Mouse (Mus musculus) thymus, postnatal 25 days (tissue): ENCODE measurements at regions not wholly inside any gene's neighbourhood (a gene's known extent, or its start where the extent isn't known, plus 50 kb on each side); places are given as distances from the start of the nearest gene placed in this dataset.

Experiments used
- DNase-seq: peaks from one replicate; pipeline ENCODE4 v3.0.0; 2022

DNA sequence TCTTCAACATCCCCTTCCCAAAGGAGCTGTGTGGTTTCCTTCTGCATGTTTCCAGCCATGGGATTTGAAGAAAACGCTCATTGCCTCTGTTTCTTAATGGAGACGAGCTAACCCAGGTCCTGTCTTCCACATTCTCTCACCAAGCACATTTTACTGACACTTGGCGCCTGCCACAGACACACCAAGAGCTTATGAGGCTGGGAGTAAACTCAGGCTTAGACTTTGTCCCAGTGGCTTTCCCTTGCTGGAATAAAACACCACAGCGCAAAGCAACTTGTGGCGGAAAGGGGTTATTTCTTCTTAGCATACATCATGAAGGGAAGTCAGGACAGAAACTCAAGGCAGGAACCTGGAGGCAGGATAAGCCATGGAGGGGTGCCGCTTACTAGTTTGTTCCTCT, 184.5 kb upstream of the Hes1 start:
- no peak for DNase-seq

- no peak for DNase-seq
Observed at GRCm38 (mm10) chr16:29881497-29881896, 182.7 kb upstream of the Hes1 start.

- no peak for DNase-seq
Observed at GRCm38 (mm10) chr16:29882226-29882972, 181.8 kb upstream of the Hes1 start.

DNA sequence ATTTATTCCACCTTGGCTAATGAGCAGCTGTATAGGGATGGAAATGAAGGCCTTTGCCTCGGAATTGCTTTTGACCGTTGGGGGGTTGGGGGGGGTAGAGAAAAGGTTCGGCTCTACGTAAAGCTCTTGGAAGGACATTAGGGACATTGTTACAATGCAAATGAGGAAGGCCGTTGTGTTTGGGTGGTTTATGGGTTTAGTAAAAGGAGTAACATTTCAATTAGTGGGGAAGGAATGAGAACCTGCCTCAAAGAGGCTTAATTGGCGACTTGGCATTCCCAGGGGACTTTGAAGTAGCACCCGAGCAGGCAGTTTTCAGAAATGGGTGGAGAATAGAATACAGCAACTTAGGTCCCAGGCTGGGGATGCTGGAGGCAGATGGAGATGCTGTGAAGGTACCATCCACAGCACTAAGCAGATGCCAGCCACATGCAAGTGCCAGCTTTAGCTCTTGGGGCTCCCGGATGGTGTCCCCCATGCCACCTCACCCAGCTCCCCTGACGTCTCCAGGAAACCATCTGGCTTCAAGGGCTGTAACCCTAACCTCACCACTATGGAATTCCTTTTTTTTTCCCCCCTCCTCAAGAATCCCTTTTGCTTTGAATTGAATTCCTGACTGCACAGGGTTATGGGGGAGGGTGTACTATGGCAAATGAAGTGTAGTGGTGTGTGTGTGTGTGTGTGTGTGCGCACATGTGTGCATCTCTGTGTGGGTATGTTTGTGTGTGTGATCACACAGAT, 180.8 kb upstream of the Hes1 start:
- DNase-seq = no peak

GRCm38 (mm10) chr16:29884899-29885298, 179.3 kb upstream of the Hes1 start:
- DNase-seq = no peak

- DNase-seq = no peak
Observed at GRCm38 (mm10) chr16:29886755-29887154, 177.4 kb upstream of the Hes1 start.

DNA sequence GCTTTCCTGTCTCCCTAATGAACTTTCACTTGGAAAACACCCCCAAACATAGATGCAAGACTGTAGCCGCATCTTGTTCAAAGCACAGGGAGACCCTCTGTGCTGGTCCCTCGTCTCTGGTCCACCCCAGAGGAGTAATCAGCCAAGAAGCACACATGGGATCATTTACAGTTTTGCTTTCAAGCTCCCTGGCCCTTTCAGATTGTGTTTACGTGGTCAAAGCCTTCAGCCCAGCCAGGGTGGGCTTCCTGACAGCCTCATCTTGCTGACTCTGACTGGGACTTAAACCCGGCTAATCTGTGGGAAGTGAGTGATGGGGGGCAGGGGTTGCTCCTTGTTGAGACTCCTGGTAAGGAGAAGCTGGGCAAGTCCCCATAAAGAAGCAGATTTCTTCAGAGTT, 174.8 kb upstream of the Hes1 start:
- DNase-seq = no peak

DNA sequence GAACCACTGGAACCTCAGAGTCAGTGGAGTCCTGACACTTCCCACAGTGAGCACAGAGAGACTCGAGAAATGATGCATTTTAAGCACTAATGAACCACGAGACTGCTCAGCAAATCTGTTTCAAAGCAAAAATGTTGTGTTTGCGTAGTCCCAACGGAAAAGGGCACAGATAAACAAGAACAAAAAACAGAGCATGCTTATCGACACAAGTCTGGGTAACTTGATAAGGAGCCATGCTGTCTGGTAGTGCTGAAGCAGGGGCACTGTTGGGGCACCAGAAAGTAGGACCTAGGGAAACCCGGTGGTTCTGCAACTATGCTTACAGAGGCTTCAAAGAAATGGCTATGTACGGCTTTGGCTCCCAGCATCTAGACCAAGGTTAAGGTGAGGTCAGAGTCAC, 172.7 kb upstream of the Hes1 start:
- DNase-seq = no peak

GRCm38 (mm10) chr16:29893871-29894828, 170.0 kb upstream of the Hes1 start:
- DNase-seq = no peak

GRCm38 (mm10) chr16:29896393-29896792, 167.8 kb upstream of the Hes1 start:
- DNase-seq = no peak

DNA sequence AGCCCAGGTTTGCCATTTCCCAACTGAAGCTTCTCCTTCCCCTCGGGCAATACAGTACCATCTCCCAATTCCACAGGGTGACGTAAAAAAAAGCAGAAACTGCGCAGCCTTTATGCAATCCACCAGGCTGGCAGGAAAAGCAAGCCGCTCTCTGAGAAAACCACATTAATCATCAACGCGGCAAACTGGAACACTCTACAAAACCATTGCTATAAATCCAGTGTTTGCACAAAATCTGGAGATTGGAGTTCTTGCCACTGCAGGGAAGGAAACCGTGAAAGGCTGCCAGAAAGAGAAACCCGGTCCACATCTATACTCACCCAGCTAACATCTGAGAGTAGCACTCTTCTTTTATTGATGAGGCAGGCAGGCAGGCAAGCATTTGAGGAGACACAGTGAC, 160.7 kb upstream of the Hes1 start:
- DNase-seq = no peak

- DNase-seq = no peak
Observed at GRCm38 (mm10) chr16:29904183-29904775, 159.9 kb upstream of the Hes1 start.

DNA sequence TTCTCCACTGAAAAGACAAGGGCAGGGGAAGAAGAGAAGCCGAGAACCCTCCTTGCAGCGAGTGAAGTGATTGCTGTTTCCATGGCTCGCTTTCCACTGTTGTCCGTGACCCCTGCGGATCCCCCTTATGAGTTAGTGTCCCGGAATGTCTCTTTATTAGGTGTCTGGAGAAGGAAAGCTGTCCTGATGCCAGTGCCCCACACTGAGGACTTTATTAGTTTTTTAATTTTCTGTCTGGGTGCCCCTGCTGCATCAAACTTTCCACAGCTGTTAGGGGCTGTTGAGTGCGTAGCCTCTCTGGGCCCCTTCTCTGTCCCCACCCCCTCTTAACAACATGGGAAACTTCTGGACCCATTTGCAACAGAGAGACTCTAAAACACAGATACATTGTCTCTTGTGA, 156.9 kb upstream of the Hes1 start:
- DNase-seq = no peak

DNA sequence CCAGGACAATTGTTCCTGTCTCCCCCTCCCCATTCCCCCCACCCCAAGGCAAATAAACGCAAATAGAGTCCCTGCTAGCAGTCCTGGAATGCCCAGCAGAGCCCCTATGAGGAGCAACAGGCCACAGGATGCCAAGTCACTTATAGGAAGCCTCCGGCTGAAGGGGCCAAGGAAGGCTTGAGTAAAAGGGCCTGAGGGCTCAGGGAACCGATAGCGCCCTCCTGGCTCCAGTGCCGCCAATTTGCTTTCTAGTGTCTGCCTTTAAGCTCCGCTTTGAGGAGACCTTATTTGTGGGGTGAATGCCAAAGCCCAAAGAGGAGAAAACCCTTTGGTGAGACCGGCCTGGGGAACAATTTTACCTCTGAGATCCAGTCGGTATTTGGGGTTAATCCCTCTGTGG, 156.2 kb upstream of the Hes1 start:
- DNase-seq = no peak

- DNase-seq = no peak
Observed at GRCm38 (mm10) chr16:29909923-29910465, 154.2 kb upstream of the Hes1 start.

DNA sequence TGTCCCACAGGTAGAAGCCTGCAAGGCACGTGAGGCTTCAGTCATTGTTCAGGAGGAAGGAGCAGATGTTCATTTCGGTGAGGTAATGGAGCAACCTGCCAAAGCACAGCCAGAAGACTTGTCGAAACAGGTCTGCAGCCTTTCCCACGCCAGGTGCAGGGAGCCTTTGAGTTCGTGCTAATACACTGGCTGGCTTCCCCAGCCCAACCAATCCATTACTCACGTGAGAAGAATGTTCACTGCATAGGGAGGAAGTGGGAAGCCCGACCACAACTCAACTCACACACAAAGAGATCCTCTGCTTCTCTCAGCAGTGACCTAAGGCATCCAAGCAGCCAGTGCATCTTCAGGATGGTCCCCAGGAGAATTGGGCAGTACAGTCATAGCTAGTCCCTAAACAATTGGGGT, 153.0 kb upstream of the Hes1 start:
- peak; percentile 5 for DNase-seq

DNA sequence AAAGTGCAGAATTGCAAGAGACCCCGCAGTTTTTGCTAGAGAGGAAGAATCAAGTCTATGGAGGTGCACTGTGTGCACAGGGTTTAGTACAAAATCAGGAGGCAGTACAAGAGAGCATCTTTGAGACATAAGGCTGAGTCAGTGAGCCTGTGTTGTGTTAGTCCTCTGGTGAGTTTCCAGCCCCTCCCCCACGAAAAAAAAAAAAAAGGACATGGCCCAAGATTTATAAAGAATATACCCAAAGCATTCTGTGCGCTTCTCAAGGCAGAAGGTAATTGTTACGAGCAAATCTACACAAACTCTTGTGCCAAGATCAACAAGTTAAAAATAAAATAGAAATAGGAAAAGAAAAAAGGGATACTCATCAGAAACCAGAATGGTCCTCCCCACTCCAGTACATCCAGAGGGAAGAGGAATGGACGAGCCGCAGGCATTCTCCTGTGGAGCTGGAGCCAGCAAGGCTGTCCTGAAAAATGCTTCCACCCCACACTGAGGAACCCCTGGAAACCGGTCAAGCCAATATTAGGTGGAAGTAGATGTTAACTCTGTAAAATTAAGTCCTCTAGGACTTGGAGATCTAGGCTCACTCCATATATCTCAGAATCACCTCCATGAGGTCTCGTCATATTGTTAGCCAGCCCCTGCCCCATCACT, 150.7 kb upstream of the Hes1 start:
- no peak for DNase-seq

DNA sequence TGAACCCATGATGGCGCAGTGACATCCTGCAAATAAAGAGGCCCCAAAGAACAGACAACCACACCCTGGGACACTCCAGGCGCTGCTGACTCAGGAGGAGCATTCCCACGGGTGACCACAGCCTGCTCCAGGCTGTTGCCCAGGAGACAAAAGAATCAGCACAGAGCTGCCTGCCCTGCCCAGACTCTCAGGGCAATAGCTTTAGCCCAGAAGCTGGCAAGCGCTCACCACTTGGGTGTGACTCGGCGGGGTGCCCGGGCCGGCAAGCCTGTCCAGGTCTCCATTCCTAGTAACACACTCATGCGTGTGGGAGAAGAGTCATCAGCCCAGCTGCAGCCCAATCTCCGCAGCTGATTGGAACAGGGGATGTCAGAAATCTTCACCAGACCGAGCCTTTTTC, 148.8 kb upstream of the Hes1 start:
- no peak for DNase-seq

DNA sequence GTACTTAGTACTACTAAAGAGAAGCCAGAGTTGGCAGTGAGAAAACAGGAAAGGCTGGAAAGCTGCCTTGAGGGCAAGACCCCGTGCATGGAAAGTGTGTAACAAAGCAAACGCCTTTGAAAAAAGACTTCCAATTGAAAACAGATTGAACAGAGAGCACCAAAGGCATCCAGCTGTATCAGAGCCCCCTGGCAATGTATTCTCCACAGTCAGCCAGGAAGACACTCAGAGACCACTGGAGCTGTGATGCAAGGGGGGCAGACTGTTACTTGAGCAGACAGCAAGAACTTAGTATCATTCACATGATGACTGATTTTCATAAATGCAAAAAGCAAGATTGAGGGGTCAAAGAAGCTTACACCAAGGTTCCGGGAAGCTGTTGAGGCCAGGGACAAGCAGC, 146.2 kb upstream of the Hes1 start:
- DNase-seq = no peak

DNA sequence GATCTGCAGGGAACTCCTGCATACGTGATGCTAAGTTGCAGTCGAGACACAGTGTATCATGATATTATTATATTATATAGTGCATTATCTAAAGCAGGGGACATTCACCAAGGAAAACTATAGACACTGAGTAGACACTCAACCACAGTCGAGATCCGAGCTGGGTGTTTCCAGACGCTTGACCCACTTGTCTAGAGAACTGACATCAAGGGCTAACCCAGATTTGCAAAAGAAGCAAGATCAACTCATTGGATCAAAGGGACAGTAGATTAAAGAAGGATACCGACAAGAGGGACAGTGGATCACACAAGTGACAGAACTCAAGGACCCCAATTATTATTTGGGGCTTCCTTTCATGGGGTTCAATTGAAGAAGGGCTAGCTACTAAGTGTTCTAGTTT, 145.8 kb upstream of the Hes1 start:
- no peak for DNase-seq

DNA sequence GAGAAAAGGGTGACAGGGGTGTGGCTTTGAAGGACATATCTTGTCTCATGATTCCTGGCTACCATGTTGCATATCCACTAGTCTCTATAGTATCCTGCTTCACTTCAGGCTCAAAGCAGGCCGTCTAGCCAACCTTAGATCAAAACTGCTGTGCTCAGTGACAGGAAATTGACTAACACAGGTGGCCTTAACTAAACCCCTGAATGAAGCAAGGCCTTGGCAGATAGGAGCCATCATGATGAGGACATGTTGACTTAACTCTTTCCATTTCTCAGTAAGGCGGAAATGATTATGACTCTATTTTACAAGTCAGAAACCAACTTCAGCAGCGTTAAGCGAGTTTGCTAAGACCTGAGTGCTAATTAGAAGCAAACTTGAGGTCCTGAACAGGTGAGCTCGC, 143.2 kb upstream of the Hes1 start:
- no peak for DNase-seq

- no peak for DNase-seq
Observed at GRCm38 (mm10) chr16:29921385-29921784, 142.8 kb upstream of the Hes1 start.
